Mouse (Mus musculus): ENCODE results near the gene Hamp2.

GRCm38 (mm10) chr7:30958109-30958865 lies 33.8 kb upstream of the Hamp2 start:
- TF ChIP-seq CTCF (IDR thresholded peaks at IDR 0.05; ENCODE audit: extremely low read depth, insufficient read depth, insufficient read length, insufficient replicate concordance) (no peak), POLR2A (IDR thresholded peaks at IDR 0.05; ENCODE audit: low read depth, low read length) (no peak)

Measured in spleen, adult 2 months (tissue).